Mouse (Mus musculus): Measurements from ENCODE around the gene Plpp7. TPM values are rescaled to one million over a fixed set of nuclear protein-coding genes. Genes with fewer than 3 reads are reported as not detected.

The Plpp7 gene
- polyA plus RNA-seq, 1 experiment from 2014 or later: 13.6 TPM

GRCm38 (mm10) chr2:32068811-32069607 lies 26.3 kb upstream of the Plpp7 start:
- H3K4me2 ChIP-seq (ENCODE audit: low read length): no peak overlapping the region
- H3K4me1 ChIP-seq (ENCODE audit: control insufficient read depth in 2 of 2, insufficient read depth in 2 of 2, low read length in 2 of 2): peaks cover 46 to 58% of the 10 kb centered on the region in 2 experiments
- 54% methylated on average over 30 of the region's 31 CpGs for WGBS
- H3K9ac ChIP-seq (ENCODE audit: low read length): peak overlapping the region; percentile 32; the same call in 1 of the 2 replicates
- H3K9me3 ChIP-seq (ENCODE audit: control insufficient read depth, low read length): no peaks in the 10 kb centered on the region
- no peaks in the 10 kb centered on the region for H3K27me3 ChIP-seq (ENCODE audit: control insufficient read depth, insufficient read depth, low read length)
- H3K36me3 ChIP-seq (ENCODE audit: control insufficient read depth, insufficient read depth, low read length): peaks cover 77% of the 10 kb centered on the region
- H3K27ac ChIP-seq (replicated peaks in 1 of 2; ENCODE audit: control insufficient read depth in 1 of 2, insufficient read depth in 1 of 2, low read depth in 2 of 2, low read length in 2 of 2): peak overlapping the region in 1 of 2 experiments; percentile 97; a peak in 1 of 4 replicates
- no peak for ATAC-seq (ENCODE audit: insufficient number of reproducible peaks, insufficient read depth, low FRiP score, low read depth)
- no peak overlapping the region for H3K4me3 ChIP-seq (ENCODE audit: control insufficient read depth in 1 of 2, insufficient read depth in 1 of 2, low read depth in 1 of 2, low read length in 2 of 2)

- no peak overlapping the region for H3K9ac ChIP-seq (ENCODE audit: low read length)
- ATAC-seq (ENCODE audit: insufficient number of reproducible peaks, insufficient read depth, low FRiP score, low read depth): no peak
- H3K27ac ChIP-seq (replicated peaks in 1 of 2; ENCODE audit: control insufficient read depth in 1 of 2, insufficient read depth in 1 of 2, low read depth in 2 of 2, low read length in 2 of 2): no peak overlapping the region
- H3K4me2 ChIP-seq (ENCODE audit: low read length): no peak overlapping the region
- 88% methylated on average over 10 of the region's 10 CpGs for WGBS
- H3K27me3 ChIP-seq (ENCODE audit: control insufficient read depth, insufficient read depth, low read length): no peaks in the 10 kb centered on the region
- peaks cover 74% of the 10 kb centered on the region for H3K36me3 ChIP-seq (ENCODE audit: control insufficient read depth, insufficient read depth, low read length)
- H3K4me3 ChIP-seq (ENCODE audit: control insufficient read depth in 1 of 2, insufficient read depth in 1 of 2, low read depth in 1 of 2, low read length in 2 of 2): no peak overlapping the region
- H3K4me1 ChIP-seq (ENCODE audit: control insufficient read depth in 2 of 2, insufficient read depth in 2 of 2, low read length in 2 of 2): peaks cover 37 to 58% of the 10 kb centered on the region in 2 experiments
- H3K9me3 ChIP-seq (ENCODE audit: control insufficient read depth, low read length): no peaks in the 10 kb centered on the region
Measured at GRCm38 (mm10) chr2:32070747-32071146, 24.6 kb upstream of the Plpp7 start.

- Histone ChIP-seq H3K9ac (ENCODE audit: low read length) (peak overlapping the region; percentile 56), H3K9me3 (ENCODE audit: control insufficient read depth, low read length) (no peaks in the 10 kb centered on the region), H3K4me2 (ENCODE audit: low read length) (peak overlapping the region; percentile 32), H3K4me3 (ENCODE audit: control insufficient read depth in 1 of 2, insufficient read depth in 1 of 2, low read depth in 1 of 2, low read length in 2 of 2) (no peak overlapping the region), H3K27me3 (ENCODE audit: control insufficient read depth, insufficient read depth, low read length) (no peaks in the 10 kb centered on the region), H3K36me3 (ENCODE audit: control insufficient read depth, insufficient read depth, low read length) (peaks cover 46% of the 10 kb centered on the region), H3K4me1 (ENCODE audit: control insufficient read depth in 2 of 2, insufficient read depth in 2 of 2, low read length in 2 of 2) (peaks cover 32 to 43% of the 10 kb centered on the region in 2 experiments), H3K27ac (replicated peaks in 1 of 2; ENCODE audit: control insufficient read depth in 1 of 2, insufficient read depth in 1 of 2, low read depth in 2 of 2, low read length in 2 of 2) (peak overlapping the region; percentile 15 to 72)
- ATAC-seq (ENCODE audit: insufficient number of reproducible peaks, insufficient read depth, low FRiP score, low read depth): no peak
- WGBS: 42% methylated on average over 8 of the region's 8 CpGs
Measured at GRCm38 (mm10) chr2:32074404-32074803, 20.9 kb upstream of the Plpp7 start.

- ATAC-seq (ENCODE audit: insufficient number of reproducible peaks, insufficient read depth, low FRiP score, low read depth): no peak
- peaks cover 45% of the 10 kb centered on the region for H3K36me3 ChIP-seq (ENCODE audit: control insufficient read depth, insufficient read depth, low read length)
- 64% methylated on average over 7 of the region's 7 CpGs for WGBS
- peak overlapping the region; percentile 52; the same call in 1 of the 2 replicates for H3K9ac ChIP-seq (ENCODE audit: low read length)
- peaks cover 36 to 52% of the 10 kb centered on the region in 2 experiments for H3K4me1 ChIP-seq (ENCODE audit: control insufficient read depth in 2 of 2, insufficient read depth in 2 of 2, low read length in 2 of 2)
- no peaks in the 10 kb centered on the region for H3K9me3 ChIP-seq (ENCODE audit: control insufficient read depth, low read length)
- peak overlapping the region; percentile 42 to 53 for H3K27ac ChIP-seq (replicated peaks in 1 of 2; ENCODE audit: control insufficient read depth in 1 of 2, insufficient read depth in 1 of 2, low read depth in 2 of 2, low read length in 2 of 2)
- H3K4me3 ChIP-seq (ENCODE audit: control insufficient read depth in 1 of 2, insufficient read depth in 1 of 2, low read depth in 1 of 2, low read length in 2 of 2): no peak overlapping the region
- H3K4me2 ChIP-seq (ENCODE audit: low read length): peak overlapping the region; percentile 21; the same call in 1 of the 2 replicates
- no peaks in the 10 kb centered on the region for H3K27me3 ChIP-seq (ENCODE audit: control insufficient read depth, insufficient read depth, low read length)
Measured at GRCm38 (mm10) chr2:32075368-32075767, 20.0 kb upstream of the Plpp7 start.

- H3K4me1 ChIP-seq (ENCODE audit: control insufficient read depth in 2 of 2, insufficient read depth in 2 of 2, low read length in 2 of 2): peaks cover 37 to 60% of the 10 kb centered on the region in 2 experiments
- H3K36me3 ChIP-seq (ENCODE audit: control insufficient read depth, insufficient read depth, low read length): peaks cover 24% of the 10 kb centered on the region
- peak overlapping the region; percentile 82 to 83; a peak in 2 of 4 replicates for H3K4me3 ChIP-seq (ENCODE audit: control insufficient read depth in 1 of 2, insufficient read depth in 1 of 2, low read depth in 1 of 2, low read length in 2 of 2)
- 60% methylated on average over 10 of the region's 10 CpGs for WGBS
- H3K9ac ChIP-seq (ENCODE audit: low read length): peak overlapping the region; percentile 85
- peak overlapping the region; percentile 100 for H3K4me2 ChIP-seq (ENCODE audit: low read length)
- no peaks in the 10 kb centered on the region for H3K9me3 ChIP-seq (ENCODE audit: control insufficient read depth, low read length)
- peak overlapping the region; percentile 91 to 92 for H3K27ac ChIP-seq (replicated peaks in 1 of 2; ENCODE audit: control insufficient read depth in 1 of 2, insufficient read depth in 1 of 2, low read depth in 2 of 2, low read length in 2 of 2)
- H3K27me3 ChIP-seq (ENCODE audit: control insufficient read depth, insufficient read depth, low read length): no peaks in the 10 kb centered on the region
- ATAC-seq (ENCODE audit: insufficient number of reproducible peaks, insufficient read depth, low FRiP score, low read depth): no peak
Measured at GRCm38 (mm10) chr2:32077744-32078143, 17.6 kb upstream of the Plpp7 start.

GRCm38 (mm10) chr2:32078522-32078921 lies 16.8 kb upstream of the Plpp7 start:
- peak overlapping the region; percentile 82 to 83 for H3K4me3 ChIP-seq (ENCODE audit: control insufficient read depth in 1 of 2, insufficient read depth in 1 of 2, low read depth in 1 of 2, low read length in 2 of 2)
- H3K4me2 ChIP-seq (ENCODE audit: low read length): peak overlapping the region; percentile 100
- WGBS: 14% methylated on average over 8 of the region's 8 CpGs
- peak overlapping the region; percentile 91 to 92 for H3K27ac ChIP-seq (replicated peaks in 1 of 2; ENCODE audit: control insufficient read depth in 1 of 2, insufficient read depth in 1 of 2, low read depth in 2 of 2, low read length in 2 of 2)
- ATAC-seq (ENCODE audit: insufficient number of reproducible peaks, insufficient read depth, low FRiP score, low read depth): peak; percentile 37; the same call in 1 of the 2 replicates
- H3K9ac ChIP-seq (ENCODE audit: low read length): peak overlapping the region; percentile 85
- no peaks in the 10 kb centered on the region for H3K27me3 ChIP-seq (ENCODE audit: control insufficient read depth, insufficient read depth, low read length)
- H3K4me1 ChIP-seq (ENCODE audit: control insufficient read depth in 2 of 2, insufficient read depth in 2 of 2, low read length in 2 of 2): peaks cover 37 to 60% of the 10 kb centered on the region in 2 experiments
- peaks cover 16% of the 10 kb centered on the region for H3K36me3 ChIP-seq (ENCODE audit: control insufficient read depth, insufficient read depth, low read length)
- no peaks in the 10 kb centered on the region for H3K9me3 ChIP-seq (ENCODE audit: control insufficient read depth, low read length)

GRCm38 (mm10) chr2:32079191-32079725 lies 16.1 kb upstream of the Plpp7 start:
- Histone ChIP-seq H3K27ac (replicated peaks in 1 of 2; ENCODE audit: control insufficient read depth in 1 of 2, insufficient read depth in 1 of 2, low read depth in 2 of 2, low read length in 2 of 2) (peak overlapping the region; percentile 91 to 92), H3K4me2 (ENCODE audit: low read length) (peak overlapping the region; percentile 100), H3K36me3 (ENCODE audit: control insufficient read depth, insufficient read depth, low read length) (peaks cover 11% of the 10 kb centered on the region), H3K27me3 (ENCODE audit: control insufficient read depth, insufficient read depth, low read length) (no peaks in the 10 kb centered on the region), H3K4me1 (ENCODE audit: control insufficient read depth in 2 of 2, insufficient read depth in 2 of 2, low read length in 2 of 2) (peaks cover 37 to 55% of the 10 kb centered on the region in 2 experiments), H3K9me3 (ENCODE audit: control insufficient read depth, low read length) (no peaks in the 10 kb centered on the region), H3K4me3 (ENCODE audit: control insufficient read depth in 1 of 2, insufficient read depth in 1 of 2, low read depth in 1 of 2, low read length in 2 of 2) (peak overlapping the region; percentile 82 to 83), H3K9ac (ENCODE audit: low read length) (peak overlapping the region; percentile 85)
- 33% methylated on average over 14 of the region's 14 CpGs for WGBS
- ATAC-seq (ENCODE audit: insufficient number of reproducible peaks, insufficient read depth, low FRiP score, low read depth): no peak
